Mouse (Mus musculus) heart, embryonic 16.5 days (tissue): ENCODE results near the gene Hist1h3h. TPM values are rescaled to one million over a fixed set of nuclear protein-coding genes. Genes with fewer than 3 reads are reported as not detected.
"Not testable (repeated sequence)": the region's sequence is repeated elsewhere in the genome, so short reads cannot be mapped to it uniquely, and the experiment has no call there.

Source experiments
- ATAC-seq: fragments of 200-750 bp; cut with Nextera tagmentation; replicated peaks from 2 replicates; pipeline ENCODE4 v1.8.0; 2017; ENCODE audit warnings: moderate number of reproducible peaks; ENCODE audit not compliant: insufficient read depth, low FRiP score; ENCODE audit errors: extremely low read depth
- H3K27ac ChIP-seq: fragments of 300-500 bp; sonication (generic); 2 replicates; pipeline ENCODE4 v1.5.1; 2014; ENCODE audit warnings: mild to moderate bottlenecking, low read length, control low read depth, moderate library complexity
- H3K27me3 ChIP-seq: fragments of 300-500 bp; sonication (generic); 2 replicates; pipeline ENCODE4 v1.6.1; 2014; ENCODE audit warnings: low read length, mixed read lengths; ENCODE audit not compliant: control insufficient read depth, insufficient read depth
- H3K36me3 ChIP-seq: fragments of 300-500 bp; sonication (generic); 2 replicates; pipeline ENCODE4 v1.6.1; 2014; ENCODE audit not compliant: control insufficient read depth, insufficient read depth
- H3K4me1 ChIP-seq: fragments of 300-500 bp; sonication (generic); 2 replicates; pipeline ENCODE4 v1.6.1; 2014; ENCODE audit warnings: low read length, mixed read lengths; ENCODE audit not compliant: control insufficient read depth, insufficient read depth
- H3K4me2 ChIP-seq: fragments of 300-500 bp; sonication (generic); 2 replicates; pipeline ENCODE4 v1.6.1; 2014; ENCODE audit warnings: low read depth, mild to moderate bottlenecking, control low read depth, low read length
- H3K4me3 ChIP-seq: fragments of 300-500 bp; sonication (generic); 2 replicates; pipeline ENCODE4 v1.5.1; 2014; ENCODE audit warnings: mild to moderate bottlenecking, control low read depth, low read length
- H3K9ac ChIP-seq: fragments of 300-500 bp; sonication (generic); 2 replicates; pipeline ENCODE4 v1.6.1; 2014; ENCODE audit warnings: low read length, control low read depth
- H3K9me3 ChIP-seq: fragments of 300-500 bp; sonication (generic); replicated peaks from 2 replicates; pipeline ENCODE4 v1.6.1; 2016; ENCODE audit warnings: low read length; ENCODE audit not compliant: control insufficient read depth
- WGBS: fragments of 180-500 bp; shearing (Covaris S2); extraction: QIAGEN DNeasy Blood & Tissue Kit; methylation state at CpG from one replicate; pipeline ENCODE4 v1.1.7; 2014; 5-methylcytosine and 5-hydroxymethylcytosine counted together
- polyA plus RNA-seq: library from polyadenylated mRNA; unstranded; fragments of >200 nt; fragmentation: Nextera tagmentation; extraction: Ambion mirVana; gene quantifications from 2 replicates; pipeline ENCODE4 v1.2.1, GENCODE M21; 2015

Hist1h3h gene
- polyA plus RNA-seq, 1 experiment from 2014 or later: 4.8 TPM

DNA sequence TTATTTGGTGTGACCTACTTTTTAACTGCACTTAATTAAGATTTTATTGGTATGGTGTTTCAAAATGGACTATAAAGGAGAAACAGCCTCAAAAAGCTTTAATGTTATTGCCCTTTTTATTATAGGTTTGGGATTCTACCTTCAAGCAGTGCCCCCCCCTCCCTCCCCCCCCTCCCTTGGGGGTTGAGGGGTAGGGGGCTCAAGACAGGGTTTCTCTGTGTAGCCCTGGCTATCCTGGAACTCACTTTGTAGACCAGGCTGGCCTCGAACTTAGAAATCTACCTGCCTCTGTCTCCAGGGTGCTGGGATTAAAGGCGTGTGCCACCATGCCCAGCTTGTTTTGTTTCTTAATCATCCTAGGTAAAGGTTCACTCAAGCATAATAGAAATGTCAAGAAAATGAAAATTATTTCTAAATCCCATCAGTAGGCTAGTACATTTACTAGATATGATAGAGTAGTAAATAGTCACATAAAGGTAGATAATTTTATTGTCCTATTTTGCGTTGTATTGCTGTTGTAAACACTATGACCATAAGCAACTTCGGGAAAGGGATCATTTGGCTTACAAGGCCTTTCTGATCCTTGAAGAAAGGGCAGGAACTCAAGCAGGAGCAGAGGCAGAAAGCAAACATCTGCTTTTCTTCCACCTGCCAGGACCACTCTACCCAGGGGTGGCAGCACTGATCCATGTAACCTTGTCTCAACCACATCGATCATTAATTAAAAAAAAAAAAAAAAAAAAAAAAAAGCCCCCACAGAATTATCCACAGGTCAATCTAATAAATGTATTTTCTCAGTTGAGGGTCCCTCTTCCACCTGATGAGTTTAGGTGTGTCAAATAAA, 5.8 kb downstream of the Hist1h3h start:
- Histone ChIP-seq H3K27ac (peak overlapping the region; percentile 76; the same call in 1 of the 2 replicates), H3K4me3 (no peak overlapping the region), H3K27me3 (no peaks in the 10 kb centered on the region), H3K9ac (no peak overlapping the region), H3K4me2 (peak overlapping the region; percentile 65; the same call in 1 of the 2 replicates), H3K9me3 (no peaks in the 10 kb centered on the region), H3K4me1 (peaks cover 14% of the 10 kb centered on the region), H3K36me3 (no peaks in the 10 kb centered on the region)
- 41% methylated on average over 5 of the region's 5 CpGs for WGBS
- ATAC-seq: no peak

DNA sequence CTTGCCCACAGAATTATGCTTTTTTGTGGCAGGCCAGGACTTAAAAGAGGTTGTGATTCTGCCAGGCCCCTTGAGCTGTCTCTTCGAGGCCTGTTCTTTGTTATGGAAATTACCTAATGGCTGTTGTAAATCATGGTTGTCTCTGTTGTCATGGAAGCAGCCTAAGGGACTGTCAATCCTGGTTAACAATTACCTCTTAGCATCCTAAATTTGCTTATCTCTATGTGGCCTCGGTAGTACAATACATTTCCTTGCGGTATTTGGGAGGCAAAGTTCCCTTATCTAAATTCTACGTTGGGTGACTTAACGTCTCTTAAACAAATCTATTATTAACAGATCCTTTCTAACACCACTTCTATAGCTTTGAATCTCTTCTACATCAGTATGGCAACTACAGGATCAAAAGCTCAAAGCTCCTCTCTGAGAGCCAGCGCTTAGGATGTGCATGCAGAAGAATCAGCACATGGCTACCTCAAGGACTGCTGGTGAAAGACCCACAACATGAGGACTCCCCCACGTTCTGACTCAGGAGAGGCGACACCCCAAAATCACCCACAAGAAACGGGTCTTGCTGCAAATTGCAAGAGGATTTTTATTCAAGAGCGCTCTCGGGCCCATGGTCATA, 10.6 kb downstream of the Hist1h3h start:
- ATAC-seq: no peak
- H3K9ac ChIP-seq: no peak overlapping the region
- H3K36me3 ChIP-seq: no peaks in the 10 kb centered on the region
- H3K9me3 ChIP-seq: no peaks in the 10 kb centered on the region
- no peak overlapping the region for H3K4me3 ChIP-seq
- 43% methylated on average over 9 of the region's 11 CpGs for WGBS
- no peaks in the 10 kb centered on the region for H3K27me3 ChIP-seq
- no peak overlapping the region for H3K27ac ChIP-seq
- no peak overlapping the region for H3K4me2 ChIP-seq
- no peaks in the 10 kb centered on the region for H3K4me1 ChIP-seq

DNA sequence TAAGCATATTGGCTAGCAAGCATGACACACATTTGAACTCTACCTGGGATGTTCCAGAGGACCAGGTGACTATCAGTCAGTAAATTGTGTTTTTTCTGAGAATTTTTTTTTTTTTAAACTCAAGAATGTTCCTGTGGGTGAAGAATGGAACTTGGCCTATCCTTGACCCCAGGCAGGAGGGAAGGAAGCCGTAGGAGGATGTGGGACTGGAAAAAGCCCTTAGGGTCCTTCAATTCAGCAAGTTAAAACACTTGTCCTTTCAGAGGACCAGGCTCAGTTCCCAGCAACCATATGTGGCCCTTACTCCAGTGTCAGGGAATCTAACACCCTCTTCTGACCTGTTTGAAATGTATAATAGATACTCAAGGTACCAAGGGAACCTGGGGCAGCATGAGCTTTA, 12.1 kb downstream of the Hist1h3h start:
- H3K4me2 ChIP-seq: no peak overlapping the region
- H3K9ac ChIP-seq: no peak overlapping the region
- no peaks in the 10 kb centered on the region for H3K27me3 ChIP-seq
- no peaks in the 10 kb centered on the region for H3K36me3 ChIP-seq
- peaks cover 2% of the 10 kb centered on the region; the same call in 1 of the 2 replicates for H3K4me1 ChIP-seq
- no peak for ATAC-seq
- 56% methylated on average over 1 of the region's 1 CpGs for WGBS
- H3K4me3 ChIP-seq: no peak overlapping the region
- H3K9me3 ChIP-seq: no peaks in the 10 kb centered on the region
- no peak overlapping the region for H3K27ac ChIP-seq

GRCm38 (mm10) chr13:21733466-21733865, 16.0 kb downstream of the Hist1h3h start:
- no peaks in the 10 kb centered on the region for H3K27me3 ChIP-seq
- 0 out of 2 replicates have a peak, but pooled peaks have one; percentile 0 for ATAC-seq

GRCm38 (mm10) chr13:21734010-21734905, 16.8 kb downstream of the Hist1h3h start:
- Histone ChIP-seq H3K4me3 (peak overlapping the region; percentile 63), H3K4me1 (peaks cover 6% of the 10 kb centered on the region), H3K4me2 (peak overlapping the region; percentile 79), H3K9me3 (no peaks in the 10 kb centered on the region), H3K27me3 (no peaks in the 10 kb centered on the region), H3K27ac (peak overlapping the region; percentile 93), H3K9ac (peak overlapping the region; percentile 83), H3K36me3 (no peaks in the 10 kb centered on the region)
- WGBS: 1% methylated on average over 21 of the region's 21 CpGs
- peak; percentile 77 for ATAC-seq

More at GRCm38 (mm10) chr13:21733466-21733865, 16.0 kb downstream of the Hist1h3h start:
- no peak overlapping the region for H3K9ac ChIP-seq
- peaks cover 6% of the 10 kb centered on the region for H3K4me1 ChIP-seq
- H3K36me3 ChIP-seq: no peaks in the 10 kb centered on the region
- H3K27ac ChIP-seq: no peak overlapping the region
- WGBS: 75% methylated on average over 5 of the region's 5 CpGs
- H3K4me2 ChIP-seq: no peak overlapping the region
- no peak overlapping the region for H3K4me3 ChIP-seq
- H3K9me3 ChIP-seq: no peaks in the 10 kb centered on the region

GRCm38 (mm10) chr13:21734906-21735767, 17.7 kb downstream of the Hist1h3h start, which contains the start of gene Hist1h4j:
TSS of gene Hist1h4j (plus strand) at chr13:21735064.
- ATAC-seq: peak; percentile 92
- not testable (repeated sequence) for H3K9me3 ChIP-seq, H3K27me3 ChIP-seq, H3K36me3 ChIP-seq, H3K4me1 ChIP-seq
- Histone ChIP-seq H3K4me3 (peak within 1 kb of the TSS; percentile 63), H3K27ac (peak within 1 kb of the TSS; percentile 93), H3K9ac (peak within 1 kb of the TSS; percentile 83), H3K4me2 (peak within 1 kb of the TSS; percentile 79)
- under 1% methylated on average over 43 of the region's 56 CpGs for WGBS

GRCm38 (mm10) chr13:21745006-21745405, 27.5 kb downstream of the Hist1h3h start:
- no peak overlapping the region for H3K4me3 ChIP-seq

More at GRCm38 (mm10) chr13:21745006-21745405, 27.5 kb downstream of the Hist1h3h start:
- no peak for ATAC-seq
- H3K9ac ChIP-seq: no peak overlapping the region
- no peaks in the 10 kb centered on the region for H3K27me3 ChIP-seq
- H3K27ac ChIP-seq: no peak overlapping the region
- 79% methylated on average over 1 of the region's 1 CpGs for WGBS
- H3K4me2 ChIP-seq: no peak overlapping the region
- no peaks in the 10 kb centered on the region for H3K9me3 ChIP-seq
- H3K4me1 ChIP-seq: peaks cover 5% of the 10 kb centered on the region; the same call in 1 of the 2 replicates
- H3K36me3 ChIP-seq: no peaks in the 10 kb centered on the region
